21 mouse cellular contexts compared by ENCODE assay signal in the genomic region with DNA sequence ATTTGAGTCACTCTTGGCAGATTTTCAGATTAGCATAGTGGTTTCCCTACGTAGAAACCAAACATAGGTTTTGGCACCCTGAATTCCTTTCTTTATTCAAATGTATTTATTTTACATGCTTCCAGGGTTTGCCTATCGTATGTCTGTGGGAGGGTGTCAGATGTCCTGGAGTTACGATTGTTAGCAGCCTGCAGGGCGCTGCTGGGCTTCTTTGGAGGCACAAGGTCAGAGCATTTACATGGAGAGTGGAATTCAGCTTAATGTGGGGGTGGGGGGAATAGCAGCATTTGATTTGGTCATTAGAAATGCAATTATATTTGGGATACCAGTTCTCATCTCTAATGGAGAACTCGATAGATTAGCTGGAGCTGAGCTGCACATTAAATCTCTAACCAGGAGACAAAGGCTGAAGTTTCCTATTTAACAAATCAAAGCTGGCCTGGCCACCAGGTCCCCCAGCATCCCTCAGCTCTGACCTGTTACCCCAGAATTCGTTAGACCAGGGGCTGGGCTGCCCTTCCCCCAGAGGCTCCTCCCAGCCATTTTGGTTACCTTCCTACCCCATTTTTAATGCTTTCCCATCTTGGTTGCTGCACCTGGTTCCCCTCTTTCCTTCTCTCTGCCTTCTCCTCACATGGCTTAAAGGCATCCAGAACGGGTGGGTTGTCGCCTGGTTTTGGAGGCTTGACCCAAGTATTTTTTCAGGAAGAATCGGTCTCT. TPM values are rescaled to one million over a fixed set of nuclear protein-coding genes. Genes with fewer than 3 reads are reported as not detected.
DNase-seq lines count a peak whose midpoint lies in the region; ATAC-seq and TF ChIP-seq lines count a peak whose summit lies in the region.
"Had no signal": no experiment of that assay in that cellular context is flagged by ENCODE, and none has a peak within 500 bp of the region (broad histone marks: within the 10 kb centered on the region; RNA-seq: fewer than 3 reads in every experiment).

No protein-coding gene starts in this region.

- H3K9ac ChIP-seq in heart, embryonic 12.5 days: no peak overlapping the region
- no peak overlapping the region for H3K9ac ChIP-seq in lung, embryonic 14.5 days
- peak overlapping the region; percentile 7; the same call in 1 of the 2 replicates for H3K9ac ChIP-seq in ES-E14 (ENCODE audit: insufficient read depth, low read depth, low read length, poor library complexity, severe bottlenecking)
- H3K9ac ChIP-seq: forebrain, embryonic 12.5 days; heart, embryonic 15.5 days; hindbrain, embryonic 13.5 days; intestine, embryonic 15.5 days had no signal

- peaks cover 13% of the 10 kb centered on the region for H3K4me1 ChIP-seq in heart, embryonic 12.5 days (replicated peaks)
- peaks cover 7% of the 10 kb centered on the region for H3K4me1 ChIP-seq in lung, embryonic 14.5 days (ENCODE audit: insufficient read depth)
- peaks cover 6 to 8% of the 10 kb centered on the region in 2 experiments for H3K4me1 ChIP-seq in ES-E14 (ENCODE audit: control insufficient read depth in 2 of 2, insufficient read depth in 2 of 2, low read length in 2 of 2, poor library complexity in 1 of 2)

- H3K27ac ChIP-seq in heart, embryonic 12.5 days (ENCODE audit: poor library complexity, severe bottlenecking): no peak overlapping the region
- 0 out of 2 replicates have a peak overlapping the region, but pooled peaks have one; percentile 15 for H3K27ac ChIP-seq in lung, embryonic 14.5 days (ENCODE audit: low read depth)
- H3K27ac ChIP-seq in ES-E14 (ENCODE audit: insufficient read depth, low read depth, low read length, poor library complexity, severe bottlenecking): peak overlapping the region; percentile 88
- H3K27ac ChIP-seq: forebrain, embryonic 12.5 days; heart, embryonic 15.5 days; hindbrain, embryonic 13.5 days; intestine, embryonic 15.5 days had no signal

- DNase-seq in heart, adult 11 months: peak; percentile 82
- no peak for DNase-seq in lung, embryonic 14.5 days
- no peak for DNase-seq in lung, adult 18-20 months
- no peak for DNase-seq in ES-E14 (ENCODE audit: low read depth, low spot score)
- no peak for DNase-seq in retina, embryonic 14.5 days (ENCODE audit: low spot score)
- no peak for DNase-seq in thymus, postnatal 10 days (ENCODE audit: low spot score in 2 of 2)
- DNase-seq: adrenal gland, adult 2 months; adrenal gland, postnatal 25 days; cerebellum, adult 18-20 months; cerebellum, adult 9-11 months; cerebellum, postnatal 36 days; gastrocnemius, postnatal 14 days; heart, postnatal 14 days had no signal

- in situ Hi-C loops in ES-E14 (cut with MboI; ENCODE audit: low sequenced_read_pairs in 2 of 2, unreplicated experiment in 2 of 2): no loop called here

- H3K4me3 ChIP-seq in heart, embryonic 12.5 days: no peak overlapping the region
- no peak overlapping the region for H3K4me3 ChIP-seq in lung, embryonic 14.5 days (ENCODE audit: low read depth, low read length)
- H3K4me3 ChIP-seq in ES-E14 (ENCODE audit: insufficient read depth in 1 of 2, low read depth in 1 of 2, low read length in 2 of 2, poor library complexity in 1 of 2, severe bottlenecking in 1 of 2): peak overlapping the region in 1 of 2 experiments; percentile 7; a peak in 2 of 4 replicates
- H3K4me3 ChIP-seq in myocyte: no peak overlapping the region
- H3K4me3 ChIP-seq: forebrain, embryonic 12.5 days; heart, embryonic 15.5 days; hindbrain, embryonic 13.5 days; intestine, embryonic 15.5 days had no signal

- H3K4me2 ChIP-seq in heart, embryonic 12.5 days: no peak overlapping the region
- no peak overlapping the region for H3K4me2 ChIP-seq in lung, embryonic 14.5 days
- H3K4me2 ChIP-seq in myocyte (ENCODE audit: low read depth): peak overlapping the region; percentile 28
- H3K4me2 ChIP-seq: forebrain, embryonic 12.5 days; heart, embryonic 15.5 days; hindbrain, embryonic 13.5 days; intestine, embryonic 15.5 days had no signal

- no peak for ATAC-seq in heart, embryonic 12.5 days (ENCODE audit: insufficient number of reproducible peaks, low FRiP score)
- ATAC-seq in lung, embryonic 14.5 days (ENCODE audit: insufficient read depth): no peak
- ATAC-seq: forebrain, embryonic 16.5 days; intestine, embryonic 15.5 days; Patski had no signal

- H3ac ChIP-seq in myocyte (ENCODE audit: control insufficient read depth, insufficient read length): no peak overlapping the region

- H3K36me3 ChIP-seq in heart, embryonic 12.5 days: no peaks in the 10 kb centered on the region
- no peaks in the 10 kb centered on the region for H3K36me3 ChIP-seq in lung, embryonic 14.5 days (ENCODE audit: insufficient read depth)
- H3K36me3 ChIP-seq in ES-E14 (ENCODE audit: control insufficient read depth, insufficient read depth, low read length, poor library complexity, severe bottlenecking): no peaks in the 10 kb centered on the region
- no peaks in the 10 kb centered on the region for H3K36me3 ChIP-seq in myocyte (ENCODE audit: control insufficient read depth, insufficient read depth)
- H3K36me3 ChIP-seq: forebrain, embryonic 12.5 days; heart, embryonic 15.5 days; hindbrain, embryonic 13.5 days; intestine, embryonic 15.5 days had no signal

- H3K79me2 ChIP-seq in myocyte (ENCODE audit: control insufficient read depth, insufficient read depth): peaks cover 26% of the 10 kb centered on the region

- no peaks in the 10 kb centered on the region for H3K9me3 ChIP-seq in heart, embryonic 12.5 days (replicated peaks)
- H3K9me3 ChIP-seq in lung, embryonic 14.5 days (ENCODE audit: low read depth, low read length): no peaks in the 10 kb centered on the region
- H3K9me3 ChIP-seq in ES-E14 (ENCODE audit: control insufficient read depth, insufficient read depth, low read depth, low read length): no peaks in the 10 kb centered on the region
- H3K9me3 ChIP-seq: forebrain, embryonic 12.5 days; heart, embryonic 15.5 days; hindbrain, embryonic 13.5 days; intestine, embryonic 15.5 days had no signal

- no peak for TF ChIP-seq CTCF in lung, embryonic 14.5 days (IDR thresholded peaks at IDR 0.05; ENCODE audit: low read depth)

- WGBS in heart, embryonic 12.5 days: 40% methylated on average over 9 of the region's 9 CpGs
- WGBS in lung, embryonic 14.5 days: 31% methylated on average over 9 of the region's 9 CpGs

- H3K27me3 ChIP-seq in heart, embryonic 12.5 days (replicated peaks): no peaks in the 10 kb centered on the region
- H3K27me3 ChIP-seq in lung, embryonic 14.5 days (ENCODE audit: insufficient read depth, low read length): no peaks in the 10 kb centered on the region
- no peaks in the 10 kb centered on the region for H3K27me3 ChIP-seq in myocyte (ENCODE audit: control insufficient read depth, insufficient read depth, insufficient read length)
- H3K27me3 ChIP-seq: heart, embryonic 15.5 days; hindbrain, embryonic 13.5 days; intestine, embryonic 15.5 days; Patski had no signal

- TF ChIP-seq POLR2A in myocyte (IDR thresholded peaks at IDR 0.05; ENCODE audit: insufficient read length, low read depth): no peak

TF ChIP-seq in ES-E14, 5 proteins besides CTCF, POLR2A, EP300 and RAD21:
- TF ChIP-seq CHD2 (IDR thresholded peaks at IDR 0.05; ENCODE audit: low read depth, low read length) (0 out of 2 replicates have a peak, but pooled peaks have one; percentile 13), MAFK (IDR thresholded peaks at IDR 0.05; ENCODE audit: insufficient read depth, low read depth, low read length) (no peak)

TF ChIP-seq in myocyte, 11 proteins besides CTCF, POLR2A, EP300 and RAD21:
- TF ChIP-seq MYOG (IDR thresholded peaks at IDR 0.05; ENCODE audit: control insufficient read depth in 1 of 3, insufficient read depth in 1 of 3, insufficient read length in 2 of 3, low read depth in 2 of 3): no peak
- no peak for TF ChIP-seq POLR2AphosphoS2 (IDR thresholded peaks at IDR 0.05; ENCODE audit: insufficient read length, low read depth)
- no peak for TF ChIP-seq REST (IDR thresholded peaks at IDR 0.05; ENCODE audit: insufficient read depth, insufficient read length)
- TF ChIP-seq USF1 (IDR thresholded peaks at IDR 0.05; ENCODE audit: low read depth): no peak
- no peak for TF ChIP-seq MYOD1 (IDR thresholded peaks at IDR 0.05; ENCODE audit: control insufficient read depth in 1 of 3, insufficient read length in 2 of 3, low read depth in 2 of 3)
- no peak for TF ChIP-seq TCF12 (IDR thresholded peaks at IDR 0.05; ENCODE audit: insufficient read depth, poor library complexity, severe bottlenecking)
- no peak for TF ChIP-seq SRF (IDR thresholded peaks at IDR 0.05; ENCODE audit: control insufficient read depth, insufficient read length, low read depth)
- TF ChIP-seq TCF3 (IDR thresholded peaks at IDR 0.05; ENCODE audit: insufficient read length, low read depth): no peak
- TF ChIP-seq CEBPB (IDR thresholded peaks at IDR 0.05; ENCODE audit: insufficient read depth, poor library complexity, severe bottlenecking): no peak
- no peak for TF ChIP-seq MAX (IDR thresholded peaks at IDR 0.05; ENCODE audit: low read depth)

RNA-seq across cellular contexts. Expression of gene Cbx1, which starts 2.0 kb away (rescaled TPM):
- polyA plus RNA-seq in heart, embryonic 12.5 days (2016; fragmentation: Nextera tagmentation; extraction: Ambion mirVana): 57.9 and 61.0 TPM in 2 replicates
- polyA plus RNA-seq in lung, embryonic 14.5 days (2014; fragmentation: Nextera tagmentation; extraction: Ambion mirVana): 103 and 112 TPM in 2 replicates
- total RNA-seq in ES-E14 (2012; rRNA removed): 112 and 153 TPM in 2 replicates
- polyA plus RNA-seq in myocyte (2012; fragmentation: generic; extraction: Trizol): 34.6 TPM

RNA-seq across cellular contexts. Expression of gene Snx11, which starts 9.5 kb away (rescaled TPM):
- polyA plus RNA-seq in heart, embryonic 12.5 days (2016; fragmentation: Nextera tagmentation; extraction: Ambion mirVana): 14.3 and 14.7 TPM in 2 replicates
- polyA plus RNA-seq in lung, embryonic 14.5 days (2014; fragmentation: Nextera tagmentation; extraction: Ambion mirVana): 10.3 and 15.7 TPM in 2 replicates
- total RNA-seq in ES-E14 (2012; rRNA removed): 55.6 and 57.6 TPM in 2 replicates
- 18.4 TPM for polyA plus RNA-seq in myocyte (2012; fragmentation: generic; extraction: Trizol)

RNA-seq across cellular contexts. Expression of gene Nfe2l1, which starts 42.9 kb away (rescaled TPM):
- polyA plus RNA-seq in heart, embryonic 12.5 days (2016; fragmentation: Nextera tagmentation; extraction: Ambion mirVana): 85.8 and 89.7 TPM in 2 replicates
- polyA plus RNA-seq in lung, embryonic 14.5 days (2014; fragmentation: Nextera tagmentation; extraction: Ambion mirVana): 34.6 and 39.5 TPM in 2 replicates
- 166 and 208 TPM in 2 replicates for total RNA-seq in ES-E14 (2012; rRNA removed)
- 518 TPM for polyA plus RNA-seq in myocyte (2012; fragmentation: generic; extraction: Trizol)
